Mouse (Mus musculus): ENCODE results near the gene Cadm1. TPM values are rescaled to one million over a fixed set of nuclear protein-coding genes. Genes with fewer than 3 reads are reported as not detected.

Cadm1 gene
- polyA plus RNA-seq, 1 experiment from 2014 or later, result 105 TPM

DNA sequence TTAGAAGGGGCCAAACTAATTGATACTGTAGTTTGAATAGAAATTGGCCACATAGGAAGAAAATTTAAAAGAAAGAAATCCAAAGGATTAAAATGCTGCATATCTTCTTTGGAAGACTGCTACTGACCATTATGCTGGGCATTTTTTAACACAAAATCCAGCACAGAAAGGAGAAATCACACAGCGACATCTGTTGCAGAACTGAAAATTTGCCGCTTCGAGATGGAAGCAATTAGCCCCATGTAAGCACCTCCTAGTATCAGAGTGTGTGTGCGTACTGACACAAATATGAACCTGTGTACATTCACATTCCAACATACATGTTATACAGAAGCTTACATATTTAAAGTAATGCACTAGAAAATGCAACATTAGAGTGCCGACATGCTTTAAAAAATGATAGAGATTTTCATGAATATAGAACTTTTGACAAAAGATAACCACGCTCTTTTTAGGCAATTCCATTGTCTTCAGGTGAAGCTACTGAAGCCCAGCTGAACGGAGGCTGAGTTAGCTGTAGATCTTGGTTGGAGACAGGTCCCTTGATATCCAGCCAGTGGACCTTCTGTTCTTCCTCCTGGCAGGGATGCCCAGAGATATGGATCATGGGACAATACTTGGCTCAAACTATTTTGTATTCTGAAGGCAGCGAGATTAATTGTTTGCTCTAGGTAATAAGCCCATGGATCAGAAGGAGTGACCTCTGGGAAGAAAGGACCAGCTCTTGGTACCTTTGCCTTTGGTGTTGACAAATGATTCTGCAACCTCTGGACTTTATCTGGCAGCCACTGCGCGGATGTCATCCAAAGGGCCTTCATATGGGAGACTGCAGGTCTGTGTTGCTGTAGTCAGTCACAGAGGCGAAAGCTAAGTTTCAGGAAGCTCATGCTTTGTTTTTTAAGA lies 4.9 kb downstream of the Cadm1 start:
- Histone ChIP-seq H3K27me3 (ENCODE audit: control insufficient read depth, insufficient read depth, low read length) (no peaks in the 10 kb centered on the region), H3K36me3 (ENCODE audit: control insufficient read depth, insufficient read depth, low read length) (no peaks in the 10 kb centered on the region), H3K9me3 (ENCODE audit: control insufficient read depth, low read length) (no peaks in the 10 kb centered on the region), H3K27ac (ENCODE audit: low read depth, low read length) (no peak overlapping the region), H3K4me1 (replicated peaks; ENCODE audit: control insufficient read depth, insufficient read depth, low read length) (peaks cover 12% of the 10 kb centered on the region), H3K4me2 (ENCODE audit: low read depth, low read length, severe bottlenecking) (no peak overlapping the region), H3K4me3 (ENCODE audit: low read depth, low read length) (no peak overlapping the region), H3K9ac (ENCODE audit: low read length) (no peak overlapping the region)
- WGBS, result 89% methylated on average over 11 of the region's 11 CpGs
- DNase-seq (ENCODE audit: low spot score) (no peak), ATAC-seq (replicated peaks; ENCODE audit: low FRiP score) (no peak)

DNA sequence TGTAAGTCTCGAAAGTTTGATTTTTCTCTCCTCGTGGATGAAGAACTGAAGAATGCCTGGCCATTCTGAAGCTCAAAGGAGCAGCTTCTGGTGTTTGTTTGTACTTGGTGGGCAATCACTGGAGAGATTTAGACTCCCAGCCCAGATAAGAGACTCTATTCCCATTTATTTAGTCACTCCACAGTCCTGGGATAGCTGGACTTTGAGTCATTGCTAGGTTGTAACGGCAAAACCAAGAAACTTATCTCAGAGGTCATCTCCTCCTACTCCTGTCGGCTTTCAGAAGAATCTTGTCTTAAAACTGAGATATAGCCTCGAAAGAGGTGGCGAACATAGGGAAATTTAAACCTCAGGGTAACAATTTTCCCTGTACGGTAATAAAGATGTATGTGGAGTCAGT lies 15.3 kb downstream of the Cadm1 start:
- Histone ChIP-seq H3K4me3 (ENCODE audit: low read depth, low read length) (no peak overlapping the region), H3K9ac (ENCODE audit: low read length) (no peak overlapping the region), H3K36me3 (ENCODE audit: control insufficient read depth, insufficient read depth, low read length) (no peaks in the 10 kb centered on the region; the same call in 1 of the 2 replicates), H3K27ac (ENCODE audit: low read depth, low read length) (no peak overlapping the region), H3K9me3 (ENCODE audit: control insufficient read depth, low read length) (no peaks in the 10 kb centered on the region), H3K27me3 (ENCODE audit: control insufficient read depth, insufficient read depth, low read length) (no peaks in the 10 kb centered on the region), H3K4me1 (replicated peaks; ENCODE audit: control insufficient read depth, insufficient read depth, low read length) (no peaks in the 10 kb centered on the region), H3K4me2 (ENCODE audit: low read depth, low read length, severe bottlenecking) (no peak overlapping the region)
- no peak for DNase-seq (ENCODE audit: low spot score)
- 76% methylated on average over 7 of the region's 7 CpGs for WGBS
- ATAC-seq (replicated peaks; ENCODE audit: low FRiP score), result no peak

DNA sequence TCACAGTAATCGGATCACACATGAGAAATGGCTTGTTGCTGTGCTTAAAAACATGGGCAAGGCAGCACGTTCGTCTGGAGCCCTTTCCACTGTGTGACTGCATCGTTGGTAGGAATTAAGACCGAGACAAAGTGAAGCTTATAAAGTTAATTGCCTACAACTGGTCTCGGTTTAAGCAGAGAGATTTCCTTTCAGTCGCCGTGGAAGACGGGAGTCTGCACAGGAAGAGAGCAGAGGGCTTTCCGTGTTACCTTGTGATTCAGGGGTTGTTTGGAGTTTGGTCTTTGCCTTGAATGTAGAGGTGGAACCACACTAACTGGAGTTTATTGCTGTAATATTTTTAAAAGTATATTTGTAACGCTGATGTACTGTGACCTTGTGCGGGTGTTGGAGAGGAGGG lies 15.7 kb downstream of the Cadm1 start:
- Histone ChIP-seq H3K36me3 (ENCODE audit: control insufficient read depth, insufficient read depth, low read length) (no peaks in the 10 kb centered on the region; the same call in 1 of the 2 replicates), H3K4me1 (replicated peaks; ENCODE audit: control insufficient read depth, insufficient read depth, low read length) (no peaks in the 10 kb centered on the region), H3K27me3 (ENCODE audit: control insufficient read depth, insufficient read depth, low read length) (no peaks in the 10 kb centered on the region), H3K9ac (ENCODE audit: low read length) (no peak overlapping the region), H3K4me3 (ENCODE audit: low read depth, low read length) (no peak overlapping the region), H3K27ac (ENCODE audit: low read depth, low read length) (no peak overlapping the region), H3K4me2 (ENCODE audit: low read depth, low read length, severe bottlenecking) (no peak overlapping the region), H3K9me3 (ENCODE audit: control insufficient read depth, low read length) (no peaks in the 10 kb centered on the region)
- DNase-seq (ENCODE audit: low spot score) (no peak), ATAC-seq (replicated peaks; ENCODE audit: low FRiP score) (no peak)
- 40% methylated on average over 12 of the region's 12 CpGs for WGBS

DNA sequence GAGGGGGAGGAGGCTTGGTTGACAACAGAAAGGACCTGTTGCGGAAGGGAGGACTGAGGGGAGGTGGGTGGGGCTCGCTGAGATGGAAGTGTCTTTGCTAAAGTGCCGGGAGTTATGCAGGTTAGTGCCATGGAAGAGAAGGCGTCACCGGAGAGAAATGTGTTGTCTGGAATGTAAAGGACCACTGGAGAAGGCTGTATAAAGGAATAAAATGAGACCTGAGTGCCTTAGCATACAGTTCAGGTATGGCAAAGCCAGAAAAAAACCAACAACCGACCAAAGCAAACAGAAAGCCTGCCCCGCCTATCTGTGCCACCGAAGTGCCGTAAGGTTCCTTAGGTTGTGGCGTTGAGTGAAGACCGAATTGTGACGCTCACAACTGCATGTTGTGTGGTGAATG lies 18.4 kb downstream of the Cadm1 start:
- Histone ChIP-seq H3K4me2 (ENCODE audit: low read depth, low read length, severe bottlenecking) (no peak overlapping the region), H3K9me3 (ENCODE audit: control insufficient read depth, low read length) (no peaks in the 10 kb centered on the region), H3K9ac (ENCODE audit: low read length) (no peak overlapping the region), H3K4me1 (replicated peaks; ENCODE audit: control insufficient read depth, insufficient read depth, low read length) (no peaks in the 10 kb centered on the region), H3K4me3 (ENCODE audit: low read depth, low read length) (no peak overlapping the region), H3K36me3 (ENCODE audit: control insufficient read depth, insufficient read depth, low read length) (no peaks in the 10 kb centered on the region; the same call in 1 of the 2 replicates), H3K27ac (ENCODE audit: low read depth, low read length) (no peak overlapping the region), H3K27me3 (ENCODE audit: control insufficient read depth, insufficient read depth, low read length) (no peaks in the 10 kb centered on the region)
- WGBS, result 95% methylated on average over 12 of the region's 12 CpGs
- DNase-seq (ENCODE audit: low spot score) (no peak), ATAC-seq (replicated peaks; ENCODE audit: low FRiP score) (no peak)

DNA sequence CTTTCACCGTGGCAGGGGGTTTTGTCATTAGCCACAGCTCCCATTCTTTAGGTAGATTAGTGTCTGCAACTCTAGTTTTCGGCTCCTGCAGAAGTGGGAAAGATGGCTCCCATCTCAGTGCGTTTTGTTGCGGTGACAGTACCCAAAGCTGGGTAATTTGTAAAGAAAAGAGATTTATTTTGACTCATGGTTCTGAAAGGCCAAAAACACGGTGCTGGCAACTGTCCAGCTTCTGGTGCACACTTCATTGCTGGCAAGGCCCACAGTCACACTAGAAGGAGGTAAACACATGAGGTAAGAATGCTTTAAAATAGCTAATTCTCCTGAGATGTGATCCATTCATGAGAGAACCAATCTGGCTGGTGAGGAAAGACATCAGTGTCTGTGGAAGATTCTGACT lies 18.9 kb downstream of the Cadm1 start:
- Histone ChIP-seq H3K27me3 (ENCODE audit: control insufficient read depth, insufficient read depth, low read length) (no peaks in the 10 kb centered on the region), H3K4me1 (replicated peaks; ENCODE audit: control insufficient read depth, insufficient read depth, low read length) (no peaks in the 10 kb centered on the region), H3K9me3 (ENCODE audit: control insufficient read depth, low read length) (no peaks in the 10 kb centered on the region), H3K4me2 (ENCODE audit: low read depth, low read length, severe bottlenecking) (no peak overlapping the region), H3K4me3 (ENCODE audit: low read depth, low read length) (no peak overlapping the region), H3K36me3 (ENCODE audit: control insufficient read depth, insufficient read depth, low read length) (no peaks in the 10 kb centered on the region; the same call in 1 of the 2 replicates), H3K27ac (ENCODE audit: low read depth, low read length) (no peak overlapping the region), H3K9ac (ENCODE audit: low read length) (no peak overlapping the region)
- 91% methylated on average over 5 of the region's 5 CpGs for WGBS
- DNase-seq (ENCODE audit: low spot score) (no peak), ATAC-seq (replicated peaks; ENCODE audit: low FRiP score) (no peak)

DNA sequence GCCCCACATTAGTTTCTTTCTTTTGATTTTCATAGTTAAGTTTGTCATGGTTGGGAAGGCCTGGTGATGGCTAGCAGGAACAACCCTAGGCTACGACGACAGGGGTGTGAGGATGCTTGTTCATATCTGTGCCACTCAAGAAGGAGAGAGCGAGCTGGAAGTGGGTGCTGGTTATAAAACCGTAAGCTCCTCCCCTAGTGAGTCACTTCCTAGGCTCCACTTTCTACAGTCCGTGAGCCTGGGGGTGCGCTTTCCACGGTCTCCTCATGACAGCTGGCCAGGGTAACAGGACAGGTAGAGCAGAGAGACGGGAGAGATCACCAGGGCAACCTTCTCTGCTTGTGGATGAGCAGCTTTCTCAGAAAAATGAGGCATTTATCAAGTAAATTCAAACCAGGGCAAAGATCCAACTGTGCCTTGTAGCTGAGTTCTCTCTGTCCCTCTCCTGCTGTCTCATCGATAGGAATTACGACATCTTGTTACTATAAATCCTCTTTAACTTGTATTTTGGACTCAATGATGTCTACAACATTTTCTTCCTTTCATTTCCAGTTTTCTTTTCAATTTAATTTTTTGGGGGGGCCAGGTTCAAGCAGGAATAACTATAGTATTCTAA lies 23.1 kb downstream of the Cadm1 start:
- Histone ChIP-seq H3K4me1 (replicated peaks; ENCODE audit: control insufficient read depth, insufficient read depth, low read length) (no peaks in the 10 kb centered on the region), H3K4me2 (ENCODE audit: low read depth, low read length, severe bottlenecking) (no peak overlapping the region), H3K9me3 (ENCODE audit: control insufficient read depth, low read length) (no peaks in the 10 kb centered on the region), H3K36me3 (ENCODE audit: control insufficient read depth, insufficient read depth, low read length) (no peaks in the 10 kb centered on the region; the same call in 1 of the 2 replicates), H3K27me3 (ENCODE audit: control insufficient read depth, insufficient read depth, low read length) (no peaks in the 10 kb centered on the region), H3K4me3 (ENCODE audit: low read depth, low read length) (no peak overlapping the region), H3K27ac (ENCODE audit: low read depth, low read length) (no peak overlapping the region), H3K9ac (ENCODE audit: low read length) (no peak overlapping the region)
- 92% methylated on average over 10 of the region's 10 CpGs for WGBS
- ATAC-seq (replicated peaks; ENCODE audit: low FRiP score) (no peak), DNase-seq (ENCODE audit: low spot score) (peak; percentile 41)

DNA sequence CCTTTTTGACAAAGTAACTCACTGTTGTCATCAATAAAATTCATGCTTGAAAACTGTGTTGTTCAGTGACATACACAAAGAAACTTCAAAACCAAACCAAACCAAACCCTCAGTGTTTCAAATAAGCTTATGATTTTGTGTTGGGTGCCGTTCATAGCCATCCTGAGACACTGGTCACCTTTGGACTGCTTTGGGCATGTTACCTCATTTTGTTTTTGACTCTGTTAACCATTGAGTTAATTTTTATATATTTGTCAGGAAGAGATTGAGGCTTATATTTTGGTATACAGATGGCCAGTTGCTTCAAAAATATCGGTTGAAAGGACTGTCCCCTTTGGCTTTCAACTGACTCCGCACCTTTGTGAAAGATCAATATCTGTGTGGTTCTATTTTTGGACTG lies 30.8 kb downstream of the Cadm1 start:
- ATAC-seq (replicated peaks; ENCODE audit: low FRiP score), result no peak
- no peaks in the 10 kb centered on the region for H3K4me1 ChIP-seq (replicated peaks; ENCODE audit: control insufficient read depth, insufficient read depth, low read length)
- no peak for DNase-seq (ENCODE audit: low spot score)
- H3K9me3 ChIP-seq (ENCODE audit: control insufficient read depth, low read length), result no peaks in the 10 kb centered on the region
- WGBS, result 93% methylated on average over 3 of the region's 3 CpGs
- no peak overlapping the region for H3K27ac ChIP-seq (ENCODE audit: low read depth, low read length)
- no peak overlapping the region for H3K4me2 ChIP-seq (ENCODE audit: low read depth, low read length, severe bottlenecking)
- H3K27me3 ChIP-seq (ENCODE audit: control insufficient read depth, insufficient read depth, low read length), result no peaks in the 10 kb centered on the region
- no peak overlapping the region for H3K9ac ChIP-seq (ENCODE audit: low read length)
- no peaks in the 10 kb centered on the region for H3K36me3 ChIP-seq (ENCODE audit: control insufficient read depth, insufficient read depth, low read length)
- H3K4me3 ChIP-seq (ENCODE audit: low read depth, low read length), result no peak overlapping the region

DNA sequence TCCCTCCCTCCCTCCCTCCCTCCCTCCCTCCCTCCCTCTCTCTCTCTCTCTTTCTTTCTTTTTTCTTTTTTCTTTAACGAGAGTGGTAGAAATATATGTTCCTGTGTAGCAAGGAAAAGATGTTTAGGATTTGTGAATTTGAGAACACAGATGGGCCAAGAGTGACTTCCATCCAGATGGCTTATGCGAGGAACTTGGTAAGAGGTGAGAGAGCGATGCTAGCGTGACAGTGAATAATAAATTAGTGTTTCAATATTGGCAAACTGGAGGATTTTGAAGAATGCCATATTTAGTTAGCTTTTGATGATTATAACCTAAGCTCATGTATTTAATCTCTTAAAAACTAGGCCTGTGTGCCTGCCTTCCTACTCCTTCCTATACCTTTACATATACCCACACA lies 31.6 kb downstream of the Cadm1 start:
- H3K4me2 ChIP-seq (ENCODE audit: low read depth, low read length, severe bottlenecking), result no peak overlapping the region
- DNase-seq (ENCODE audit: low spot score) (no peak), ATAC-seq (replicated peaks; ENCODE audit: low FRiP score) (no peak)
- no peaks in the 10 kb centered on the region for H3K27me3 ChIP-seq (ENCODE audit: control insufficient read depth, insufficient read depth, low read length)
- no peak overlapping the region for H3K4me3 ChIP-seq (ENCODE audit: low read depth, low read length)
- H3K27ac ChIP-seq (ENCODE audit: low read depth, low read length), result no peak overlapping the region
- no peak overlapping the region for H3K9ac ChIP-seq (ENCODE audit: low read length)
- H3K36me3 ChIP-seq (ENCODE audit: control insufficient read depth, insufficient read depth, low read length), result no peaks in the 10 kb centered on the region
- no peaks in the 10 kb centered on the region for H3K4me1 ChIP-seq (replicated peaks; ENCODE audit: control insufficient read depth, insufficient read depth, low read length)
- H3K9me3 ChIP-seq (ENCODE audit: control insufficient read depth, low read length), result no peaks in the 10 kb centered on the region
- WGBS, result 91% methylated on average over 4 of the region's 4 CpGs

Measured in forebrain, embryonic 11.5 days (tissue).